Mouse (Mus musculus): ENCODE results near the gene Glyatl3. TPM values are rescaled to one million over a fixed set of nuclear protein-coding genes. Genes with fewer than 3 reads are reported as not detected.

The Glyatl3 gene
- not detected for total RNA-seq (2021)
- long read RNA-seq, experiment 1 = 0 reads
- long read RNA-seq, experiment 2 = 0 reads

GRCm38 (mm10) chr17:40914250-40914649 lies at the start of gene Glyatl3:
Glyatl3 (minus strand) TSS chr17:40914350.
- Histone ChIP-seq H3K4me3 (no peak within 1 kb of the TSS), H3K27ac (no peak within 1 kb of the TSS)
- intact Hi-C loops (cut with DNase I) = no loop called here
- DNase-seq = no peak
- no peak for TF ChIP-seq CTCF (IDR thresholded peaks at IDR 0.05)

- no peak for DNase-seq
- intact Hi-C loops (cut with DNase I) = no loop called here
- TF ChIP-seq CTCF (IDR thresholded peaks at IDR 0.05) = no peak
- Histone ChIP-seq H3K4me3 (no peak overlapping the region), H3K27ac (no peak overlapping the region)
Observed at GRCm38 (mm10) chr17:40948518-40948917, 34.4 kb upstream of the Glyatl3 start.

GRCm38 (mm10) chr17:40934420-40935231 lies 20.5 kb upstream of the Glyatl3 start, which contains the start of the genes Mut and Cenpq:
Mut (plus strand) TSS chr17:40934685.
Cenpq (minus strand) TSS chr17:40935047.
- peak within 1 kb of the TSS; percentile 76 for H3K4me3 ChIP-seq
- no peak for TF ChIP-seq CTCF (IDR thresholded peaks at IDR 0.05)
- intact Hi-C loops (cut with DNase I) = no loop called here
- DNase-seq = peak; percentile 99
- peak within 1 kb of the TSS; percentile 99 for H3K27ac ChIP-seq

- Histone ChIP-seq H3K4me3 (peak overlapping the region; percentile 76), H3K27ac (peak overlapping the region; percentile 99)
- no peak for DNase-seq
- TF ChIP-seq CTCF (IDR thresholded peaks at IDR 0.05) = no peak
- intact Hi-C loops (cut with DNase I) = no loop called here
Observed at GRCm38 (mm10) chr17:40933985-40934384, 19.8 kb upstream of the Glyatl3 start.

GRCm38 (mm10) chr17:40915499-40915898 lies 1.3 kb upstream of the Glyatl3 start:
- no peak overlapping the region for H3K4me3 ChIP-seq
- intact Hi-C loops (cut with DNase I) = no loop called here
- TF ChIP-seq CTCF (IDR thresholded peaks at IDR 0.05) = no peak
- H3K27ac ChIP-seq = no peak overlapping the region
- DNase-seq = no peak

DNA sequence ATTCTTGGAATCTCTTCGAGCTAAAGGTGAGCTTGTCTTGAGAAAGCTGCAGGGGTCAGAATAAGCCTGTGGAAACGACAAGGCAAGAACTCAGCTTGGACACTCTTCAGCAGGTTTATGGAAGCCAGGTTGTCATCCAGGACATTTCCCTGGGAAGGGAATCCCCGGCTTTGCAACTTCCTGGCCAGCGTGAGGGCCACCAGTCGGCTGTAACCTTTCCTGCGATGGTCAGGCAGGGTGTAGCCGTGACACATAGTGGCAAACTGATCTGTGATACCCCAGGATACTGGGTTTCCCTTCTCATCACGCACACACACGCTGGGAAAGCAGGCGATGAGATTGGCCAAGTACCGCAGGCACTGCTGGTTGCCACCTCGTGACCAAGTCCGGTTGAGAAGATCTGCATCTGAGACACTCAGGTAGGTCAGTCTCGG lies 9.4 kb downstream of the Glyatl3 start:
- Histone ChIP-seq H3K4me3 (peak overlapping the region; percentile 56), H3K27ac (no peak overlapping the region)
- intact Hi-C loops (cut with DNase I) = no loop called here
- no peak for TF ChIP-seq CTCF (IDR thresholded peaks at IDR 0.05)
- peak; percentile 18 for DNase-seq

GRCm38 (mm10) chr17:40904056-40904597 lies 10.0 kb downstream of the Glyatl3 start:
- TF ChIP-seq CTCF (IDR thresholded peaks at IDR 0.05) = no peak
- no peak overlapping the region for H3K27ac ChIP-seq
- no peak overlapping the region for H3K4me3 ChIP-seq
- intact Hi-C loops (cut with DNase I) = no loop called here
- no peak for DNase-seq

DNA sequence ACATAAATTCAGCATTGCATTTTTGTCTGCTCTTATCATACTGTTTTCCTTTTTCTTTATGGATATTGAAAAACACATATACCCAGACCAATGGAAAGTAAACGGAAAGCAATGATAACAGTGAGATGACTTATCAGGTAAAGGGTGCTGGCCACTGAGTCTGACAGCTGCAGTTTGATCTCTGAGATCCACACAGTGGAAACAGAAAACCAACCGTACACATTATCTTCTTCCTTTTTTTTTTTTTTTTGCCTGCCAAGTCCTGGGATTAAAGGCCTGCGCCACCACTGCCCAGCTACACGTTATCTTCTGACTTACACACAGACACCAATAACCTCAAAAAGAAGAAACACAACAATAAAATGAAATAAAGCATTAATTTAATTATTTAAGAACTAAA lies 10.8 kb downstream of the Glyatl3 start:
- intact Hi-C loops (cut with DNase I) = no loop called here
- Histone ChIP-seq H3K4me3 (no peak overlapping the region), H3K27ac (no peak overlapping the region)
- TF ChIP-seq CTCF (IDR thresholded peaks at IDR 0.05) = no peak
- no peak for DNase-seq

- DNase-seq = no peak
- Histone ChIP-seq H3K4me3 (no peak overlapping the region), H3K27ac (no peak overlapping the region)
- intact Hi-C loops (cut with DNase I) = loop anchor here (5.0 kb wide), 1 partner anchor 68 kb away; no protein-coding TSS in a partner anchor
- no peak for TF ChIP-seq CTCF (IDR thresholded peaks at IDR 0.05)
Observed at GRCm38 (mm10) chr17:40899783-40900363, 14.3 kb downstream of the Glyatl3 start.

- Histone ChIP-seq H3K27ac (no peak overlapping the region), H3K4me3 (no peak overlapping the region)
- no peak for DNase-seq
- intact Hi-C loops (cut with DNase I) = loop anchor here (5.0 kb wide), 1 partner anchor 65 kb away; no protein-coding TSS in a partner anchor
- TF ChIP-seq CTCF (IDR thresholded peaks at IDR 0.05) = peak; percentile 70
Observed at GRCm38 (mm10) chr17:40896863-40897262, 17.3 kb downstream of the Glyatl3 start.

DNA sequence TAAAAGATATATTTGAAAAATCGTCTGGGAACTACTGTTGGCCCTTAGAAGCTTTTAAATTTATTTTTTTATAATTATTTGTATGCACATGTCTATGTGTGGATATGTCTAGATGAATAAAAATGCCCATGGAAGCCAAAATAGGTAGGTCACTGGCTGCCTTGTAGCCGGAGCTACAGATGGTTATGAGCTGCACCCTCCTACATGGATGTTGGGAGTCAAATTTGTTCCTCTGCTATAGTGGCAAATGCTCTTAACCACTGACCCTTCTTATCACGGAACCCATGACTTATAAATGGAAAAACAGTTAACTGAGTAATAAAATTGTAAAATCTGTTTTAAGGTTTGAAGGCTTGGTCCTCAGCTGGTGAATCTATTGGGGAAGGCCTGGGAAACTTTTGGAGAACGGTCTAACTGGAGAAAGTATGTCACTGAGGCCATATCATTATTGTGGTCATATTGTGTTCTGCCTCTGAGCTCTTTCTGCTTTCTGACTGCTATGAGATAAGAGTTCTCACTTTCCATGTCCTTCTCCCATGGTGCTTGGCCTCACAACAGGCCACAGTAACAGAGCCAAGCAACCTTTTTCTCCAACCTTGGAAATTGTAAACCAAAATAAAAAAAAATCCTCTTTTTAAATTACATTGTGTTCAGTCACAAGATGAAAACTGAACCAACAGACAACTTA lies 26.2 kb downstream of the Glyatl3 start:
- Histone ChIP-seq H3K27ac (no peak overlapping the region), H3K4me3 (no peak overlapping the region)
- intact Hi-C loops (cut with DNase I) = no loop called here
- TF ChIP-seq CTCF (IDR thresholded peaks at IDR 0.05) = no peak
- no peak for DNase-seq

DNA sequence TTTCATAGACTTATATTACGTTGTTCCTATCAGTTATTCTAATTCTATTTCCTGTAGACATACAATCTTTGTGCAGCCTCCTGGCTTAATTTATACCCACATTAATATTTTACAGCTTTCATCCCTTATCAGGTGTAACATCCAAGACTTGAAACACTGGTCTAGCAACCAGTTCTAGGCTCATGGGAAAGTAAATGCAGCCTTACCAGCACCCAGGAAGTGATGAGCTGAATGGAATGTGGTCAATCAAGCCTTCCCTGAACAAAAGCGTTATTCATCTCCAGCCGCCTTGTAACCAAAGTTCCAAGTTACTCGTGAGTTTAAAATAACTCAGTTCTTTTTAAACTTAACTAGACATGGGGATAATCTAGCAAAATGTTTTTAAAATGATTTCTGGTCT lies 29.0 kb downstream of the Glyatl3 start:
- intact Hi-C loops (cut with DNase I) = no loop called here
- H3K27ac ChIP-seq = no peak overlapping the region
- TF ChIP-seq CTCF (IDR thresholded peaks at IDR 0.05) = no peak
- H3K4me3 ChIP-seq = no peak overlapping the region
- DNase-seq = no peak
